Mouse (Mus musculus) midbrain, embryonic 12.5 days (tissue): Measurements from ENCODE around the gene Nt5e. TPM values are rescaled to one million over a fixed set of nuclear protein-coding genes. Genes with fewer than 3 reads are reported as not detected.

Experiments used
- ATAC-seq: fragments of 200-750 bp; cut with Nextera tagmentation; 2 replicates; pipeline ENCODE4 v1.8.0; 2017; ENCODE audit warnings: low read depth, moderate TSS enrichment, moderate library complexity; ENCODE audit not compliant: low FRiP score
- H3K27ac ChIP-seq: fragments of 300-500 bp; sonication (generic); replicated peaks from 2 replicates; pipeline ENCODE4 v1.5.1; 2016; ENCODE audit warnings: mild to moderate bottlenecking
- H3K27me3 ChIP-seq: fragments of 300-500 bp; sonication (generic); 2 replicates; pipeline ENCODE4 v1.6.1; 2016; ENCODE audit warnings: mild to moderate bottlenecking
- H3K36me3 ChIP-seq: fragments of 300-500 bp; sonication (generic); 2 replicates; pipeline ENCODE4 v1.6.1; 2016
- H3K4me1 ChIP-seq: fragments of 300-500 bp; sonication (generic); 2 replicates; pipeline ENCODE4 v1.6.1; 2016
- H3K4me2 ChIP-seq: fragments of 300-500 bp; sonication (generic); replicated peaks from 2 replicates; pipeline ENCODE4 v1.6.1; 2016; ENCODE audit warnings: mild to moderate bottlenecking, moderate library complexity
- H3K4me3 ChIP-seq: fragments of 300-500 bp; sonication (generic); 2 replicates; pipeline ENCODE4 v1.5.1; 2016; ENCODE audit warnings: mild to moderate bottlenecking
- H3K9ac ChIP-seq: fragments of 300-500 bp; sonication (generic); replicated peaks from 2 replicates; pipeline ENCODE4 v1.6.1; 2016; ENCODE audit warnings: mild to moderate bottlenecking, moderate library complexity
- H3K9me3 ChIP-seq: fragments of 300-500 bp; sonication (generic); 2 replicates; pipeline ENCODE4 v1.6.1; 2016; ENCODE audit warnings: mild to moderate bottlenecking
- WGBS: fragments of 180-500 bp; shearing (Covaris S2); methylation state at CpG from one replicate; pipeline ENCODE4 v1.1.7; 2016; 5-methylcytosine and 5-hydroxymethylcytosine counted together
- polyA plus RNA-seq: library from polyadenylated mRNA; unstranded; fragments of >200 nt; fragmentation: Nextera tagmentation; extraction: Ambion mirVana; gene quantifications from 2 replicates; pipeline ENCODE4 v1.2.1, GENCODE M21; 2016

Nt5e gene
- polyA plus RNA-seq, 1 experiment from 2014 or later = 0.71 TPM

DNA sequence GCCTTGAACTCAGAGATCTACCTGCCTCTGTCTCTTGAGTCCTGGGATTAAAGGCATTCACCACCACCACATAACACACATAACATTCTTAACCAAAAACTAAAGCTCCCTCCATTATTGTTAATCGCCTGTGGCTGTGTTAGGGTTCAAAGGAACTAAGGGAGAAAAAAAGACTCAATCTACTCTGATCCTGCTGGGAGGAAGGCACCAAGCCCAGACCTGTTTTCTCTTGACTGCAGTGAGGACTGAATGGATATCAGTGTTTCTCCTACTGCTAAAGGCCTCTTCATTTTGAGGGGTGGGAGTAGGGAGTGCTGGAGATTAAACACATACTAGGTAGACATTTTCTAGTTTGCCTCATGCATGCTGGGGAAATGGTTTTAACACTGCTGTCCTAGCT is 40.8 kb downstream of the Nt5e start:
- ATAC-seq = no peak
- Histone ChIP-seq H3K9me3 (no peaks in the 10 kb centered on the region), H3K36me3 (no peaks in the 10 kb centered on the region), H3K27ac (no peak overlapping the region), H3K4me3 (no peak overlapping the region), H3K4me2 (no peak overlapping the region), H3K27me3 (no peaks in the 10 kb centered on the region), H3K9ac (no peak overlapping the region), H3K4me1 (0 out of 2 replicates have a peak, but pooled peaks cover under 1% of the 10 kb centered on the region)
- 27% methylated on average over 1 of the region's 1 CpGs for WGBS

DNA sequence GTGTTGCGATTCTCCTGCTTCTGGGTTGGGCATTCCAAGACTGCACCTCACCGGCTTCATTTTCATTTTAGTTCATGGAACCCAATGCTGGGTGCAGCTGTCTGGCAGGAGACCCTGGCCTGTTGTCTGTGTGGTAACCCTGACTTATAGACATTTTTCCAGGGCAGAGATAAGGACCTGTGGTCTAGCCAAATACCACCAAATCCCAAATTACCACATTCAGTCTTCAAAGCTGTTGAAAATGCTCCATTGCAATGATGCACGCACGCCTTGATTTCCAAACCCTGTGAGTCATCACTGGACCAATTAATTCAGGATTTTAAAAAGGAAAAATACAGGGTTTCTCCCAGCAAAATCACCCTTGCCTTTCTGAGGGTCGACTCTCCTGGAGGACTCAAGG is 41.5 kb downstream of the Nt5e start:
- WGBS = 93% methylated on average over 5 of the region's 5 CpGs
- no peak overlapping the region for H3K4me2 ChIP-seq
- H3K9me3 ChIP-seq = no peaks in the 10 kb centered on the region
- no peak overlapping the region for H3K27ac ChIP-seq
- H3K4me3 ChIP-seq = no peak overlapping the region
- H3K4me1 ChIP-seq = no peaks in the 10 kb centered on the region
- H3K27me3 ChIP-seq = no peaks in the 10 kb centered on the region
- H3K36me3 ChIP-seq = no peaks in the 10 kb centered on the region
- no peak overlapping the region for H3K9ac ChIP-seq
- no peak for ATAC-seq

DNA sequence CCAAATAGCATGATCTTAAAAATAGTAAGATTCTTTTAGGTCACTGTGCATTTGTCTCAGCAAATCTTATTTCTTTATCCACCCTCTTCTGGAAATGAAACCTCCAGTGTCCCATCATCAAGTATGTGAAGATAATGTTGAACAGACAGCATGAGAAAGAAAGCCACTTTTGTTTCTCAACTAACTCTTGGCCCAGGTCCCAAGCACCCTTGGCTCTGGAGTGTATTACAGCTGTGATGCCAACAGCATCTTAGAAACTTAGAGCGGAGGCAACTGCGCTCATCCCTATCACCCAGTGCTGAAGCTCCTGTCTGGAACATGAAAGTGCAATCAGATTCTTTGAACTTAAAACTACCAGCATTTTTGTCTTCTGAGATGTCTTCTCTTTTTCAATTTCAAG is 42.7 kb downstream of the Nt5e start:
- Histone ChIP-seq H3K4me3 (no peak overlapping the region), H3K36me3 (no peaks in the 10 kb centered on the region), H3K9me3 (no peaks in the 10 kb centered on the region), H3K4me1 (no peaks in the 10 kb centered on the region), H3K27me3 (no peaks in the 10 kb centered on the region), H3K27ac (no peak overlapping the region), H3K4me2 (no peak overlapping the region), H3K9ac (no peak overlapping the region)
- ATAC-seq = no peak
- 94% methylated on average over 2 of the region's 2 CpGs for WGBS

DNA sequence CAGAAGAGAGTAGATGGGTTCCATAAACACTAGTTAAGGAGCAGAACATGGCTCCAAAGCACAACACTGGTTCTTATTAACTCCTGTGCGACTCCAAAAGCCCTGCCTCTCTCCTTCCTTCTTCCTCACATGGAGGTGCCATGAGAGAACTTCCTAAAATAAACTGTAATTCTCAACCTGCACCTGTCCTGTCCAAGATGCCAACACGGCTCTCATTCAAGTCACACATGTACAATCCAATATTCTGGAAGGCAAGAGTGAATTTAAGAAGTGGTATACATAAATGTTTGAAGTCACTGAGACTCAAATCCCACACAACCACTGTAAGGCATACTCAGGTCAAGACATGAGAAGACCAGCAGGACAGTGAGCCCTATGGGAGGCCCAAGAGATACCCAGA is 44.2 kb downstream of the Nt5e start:
- Histone ChIP-seq H3K27me3 (no peaks in the 10 kb centered on the region), H3K27ac (no peak overlapping the region), H3K4me3 (no peak overlapping the region), H3K9ac (no peak overlapping the region), H3K4me1 (no peaks in the 10 kb centered on the region), H3K4me2 (no peak overlapping the region), H3K36me3 (no peaks in the 10 kb centered on the region), H3K9me3 (no peaks in the 10 kb centered on the region)
- ATAC-seq = no peak
- WGBS = 90% methylated on average over 2 of the region's 2 CpGs

DNA sequence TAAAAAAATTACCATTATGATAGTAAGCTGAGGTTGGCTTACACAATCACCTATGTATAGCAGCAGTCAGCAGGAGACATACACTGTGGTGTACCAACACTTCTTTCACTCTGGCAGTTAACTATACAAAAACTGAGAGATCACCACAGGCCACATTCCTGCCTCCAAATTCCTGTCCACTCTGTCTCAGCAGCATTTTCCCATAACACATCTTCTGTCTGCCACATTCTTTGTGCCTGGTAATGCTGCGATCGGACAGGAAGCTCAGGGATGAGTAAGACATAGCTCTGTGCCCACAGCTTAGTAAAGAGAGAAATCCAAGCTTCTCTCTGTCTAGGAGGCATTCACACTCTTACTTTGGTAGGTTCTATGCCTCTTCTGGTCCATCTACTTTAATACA is 46.0 kb downstream of the Nt5e start:
- no peaks in the 10 kb centered on the region for H3K27me3 ChIP-seq
- H3K4me3 ChIP-seq = no peak overlapping the region
- H3K4me2 ChIP-seq = no peak overlapping the region
- H3K9me3 ChIP-seq = no peaks in the 10 kb centered on the region
- no peak overlapping the region for H3K27ac ChIP-seq
- no peaks in the 10 kb centered on the region for H3K4me1 ChIP-seq
- no peak overlapping the region for H3K9ac ChIP-seq
- WGBS = 92% methylated on average over 2 of the region's 2 CpGs
- no peaks in the 10 kb centered on the region for H3K36me3 ChIP-seq
- no peak for ATAC-seq

DNA sequence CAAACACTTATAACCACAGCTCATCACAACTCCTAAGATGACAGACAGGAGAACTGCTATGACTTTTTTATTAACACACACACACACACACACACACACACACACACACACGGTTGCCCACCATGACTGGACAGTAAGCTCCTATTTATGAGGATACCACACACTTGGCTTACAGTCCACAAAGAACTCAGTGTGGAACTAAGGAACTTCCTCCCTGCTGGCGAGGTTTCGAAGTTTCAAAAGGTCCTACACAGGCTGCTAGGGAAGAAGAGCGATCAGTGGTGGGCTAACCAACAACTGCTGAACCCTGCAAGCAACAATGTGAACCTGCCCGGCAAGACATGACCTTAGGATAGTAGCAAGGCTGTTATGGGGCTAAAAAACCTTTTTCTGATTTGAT is 50.5 kb downstream of the Nt5e start:
- Histone ChIP-seq H3K9me3 (no peaks in the 10 kb centered on the region), H3K27ac (no peak overlapping the region), H3K4me1 (no peaks in the 10 kb centered on the region), H3K4me3 (no peak overlapping the region), H3K9ac (no peak overlapping the region), H3K36me3 (peaks cover 5% of the 10 kb centered on the region), H3K4me2 (no peak overlapping the region), H3K27me3 (no peaks in the 10 kb centered on the region)
- 79% methylated on average over 5 of the region's 5 CpGs for WGBS
- no peak for ATAC-seq

DNA sequence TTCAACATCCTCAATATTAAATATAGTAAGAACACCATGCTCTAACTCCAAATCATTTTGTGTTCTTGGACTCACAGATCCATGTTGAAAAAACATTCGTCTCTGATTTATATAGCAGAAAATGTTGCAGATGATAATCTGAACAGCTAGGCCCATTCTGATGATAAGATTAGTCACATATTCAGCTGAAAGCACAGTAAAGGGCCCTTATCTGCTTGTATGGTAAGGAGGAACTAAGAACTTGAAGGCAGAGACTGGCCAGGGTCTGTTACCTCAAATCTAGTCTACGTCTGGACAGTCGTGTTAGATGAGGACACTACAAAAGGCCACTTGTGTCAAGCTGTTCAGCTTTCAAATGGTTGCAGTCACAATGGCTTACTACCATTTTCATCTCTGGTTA is 52.1 kb downstream of the Nt5e start:
- no peaks in the 10 kb centered on the region for H3K4me1 ChIP-seq
- H3K4me3 ChIP-seq = no peak overlapping the region
- H3K36me3 ChIP-seq = peaks cover 5% of the 10 kb centered on the region
- no peak overlapping the region for H3K27ac ChIP-seq
- 95% methylated on average over 3 of the region's 3 CpGs for WGBS
- H3K4me2 ChIP-seq = no peak overlapping the region
- H3K9me3 ChIP-seq = no peaks in the 10 kb centered on the region
- no peak for ATAC-seq
- no peaks in the 10 kb centered on the region for H3K27me3 ChIP-seq
- no peak overlapping the region for H3K9ac ChIP-seq

DNA sequence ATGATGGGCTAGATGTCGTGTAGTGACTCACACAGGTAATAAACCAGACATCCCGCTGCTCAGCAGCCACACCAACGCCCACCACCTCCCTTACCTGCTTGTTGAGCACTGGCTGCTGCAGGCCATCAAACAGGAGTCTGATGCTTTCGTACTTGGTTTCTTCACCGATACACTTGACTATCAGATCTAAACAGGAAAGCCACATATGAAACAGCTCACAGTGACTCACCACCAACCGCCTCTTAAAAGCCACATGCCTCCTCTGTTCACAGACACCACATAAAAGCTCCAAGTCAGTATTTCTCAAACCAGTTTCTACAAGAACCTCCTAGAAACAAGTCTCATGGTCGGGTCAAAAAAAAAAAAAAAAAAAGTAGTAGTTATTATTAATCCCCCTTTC is 53.1 kb downstream of the Nt5e start:
- Histone ChIP-seq H3K36me3 (peaks cover 5% of the 10 kb centered on the region), H3K9ac (no peak overlapping the region), H3K27ac (no peak overlapping the region), H3K4me3 (no peak overlapping the region), H3K27me3 (no peaks in the 10 kb centered on the region), H3K4me1 (no peaks in the 10 kb centered on the region), H3K9me3 (no peaks in the 10 kb centered on the region), H3K4me2 (no peak overlapping the region)
- ATAC-seq = no peak
- WGBS = 79% methylated on average over 7 of the region's 7 CpGs

DNA sequence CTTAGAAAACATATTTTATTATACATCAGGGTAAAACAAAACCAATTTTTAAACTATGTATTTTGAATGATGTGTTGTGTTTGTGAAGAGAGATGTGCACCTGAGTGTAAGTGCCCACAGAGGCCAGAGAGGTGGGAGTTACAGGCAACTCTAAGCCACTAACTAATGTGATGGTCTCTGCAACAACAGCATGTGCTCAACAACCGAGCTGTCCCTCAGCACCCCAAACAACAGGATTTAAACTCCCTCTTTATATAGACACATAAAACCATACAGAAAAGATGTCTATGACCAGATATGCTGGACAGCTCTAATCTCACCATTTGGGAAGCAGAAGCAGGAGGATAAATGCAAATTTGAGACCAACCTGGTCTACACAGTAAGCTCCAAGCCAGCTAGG is 53.5 kb downstream of the Nt5e start:
- no peak overlapping the region for H3K4me2 ChIP-seq
- no peak overlapping the region for H3K4me3 ChIP-seq
- H3K27ac ChIP-seq = no peak overlapping the region
- no peak overlapping the region for H3K9ac ChIP-seq
- ATAC-seq = no peak
- peaks cover 5% of the 10 kb centered on the region for H3K36me3 ChIP-seq
- no peaks in the 10 kb centered on the region for H3K4me1 ChIP-seq
- 87% methylated on average over 1 of the region's 1 CpGs for whole genome bisulfite sequencing
- no peaks in the 10 kb centered on the region for H3K9me3 ChIP-seq
- no peaks in the 10 kb centered on the region for H3K27me3 ChIP-seq

DNA sequence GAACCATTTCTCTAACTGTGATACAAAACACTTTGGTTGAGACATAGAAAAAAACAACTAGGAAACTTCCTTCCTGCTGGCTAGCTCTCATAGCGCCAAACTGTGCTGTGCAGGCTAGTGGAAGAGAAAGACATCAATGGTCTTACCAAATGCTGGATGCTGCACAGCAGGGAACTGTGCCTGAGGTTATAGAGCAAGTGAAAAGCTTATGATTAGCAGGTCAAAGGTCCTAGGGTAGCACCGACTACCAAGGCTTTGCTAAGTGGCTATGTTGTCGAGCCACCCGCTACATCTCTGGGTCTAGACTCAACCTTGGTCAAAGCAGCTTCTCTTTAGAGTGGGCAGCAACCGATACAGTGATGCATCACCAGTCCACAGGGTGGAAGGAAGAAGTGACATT is 61.8 kb downstream of the Nt5e start:
- no peak for ATAC-seq
- WGBS = 50% methylated on average over 5 of the region's 5 CpGs
- Histone ChIP-seq H3K9ac (no peak overlapping the region), H3K4me2 (no peak overlapping the region), H3K9me3 (no peaks in the 10 kb centered on the region), H3K4me1 (no peaks in the 10 kb centered on the region), H3K27ac (no peak overlapping the region), H3K4me3 (no peak overlapping the region), H3K27me3 (no peaks in the 10 kb centered on the region), H3K36me3 (peaks cover 17% of the 10 kb centered on the region)

DNA sequence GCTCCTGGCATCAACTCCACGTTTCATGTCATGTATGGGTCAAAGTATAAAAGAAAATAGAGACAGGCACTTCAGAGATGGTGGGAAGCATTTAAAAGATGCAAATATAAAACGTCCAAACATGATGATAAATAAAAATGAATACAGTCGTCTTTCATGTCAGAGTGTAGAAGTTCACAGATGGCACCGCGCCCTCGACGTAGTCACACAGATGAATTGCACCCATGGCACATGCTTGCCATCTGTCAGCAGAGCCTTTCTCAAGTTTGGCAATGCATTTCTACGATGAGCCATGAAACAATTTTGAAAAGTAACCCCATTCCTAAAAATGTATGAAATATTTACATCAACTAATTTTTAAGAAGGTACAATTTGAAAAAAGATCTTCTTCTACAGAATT is 67.9 kb downstream of the Nt5e start:
- H3K36me3 ChIP-seq = peaks cover 31% of the 10 kb centered on the region
- ATAC-seq = no peak
- no peak overlapping the region for H3K4me3 ChIP-seq
- no peaks in the 10 kb centered on the region for H3K4me1 ChIP-seq
- H3K9me3 ChIP-seq = no peaks in the 10 kb centered on the region
- WGBS = 90% methylated on average over 8 of the region's 8 CpGs
- no peak overlapping the region for H3K27ac ChIP-seq
- no peaks in the 10 kb centered on the region for H3K27me3 ChIP-seq
- H3K9ac ChIP-seq = no peak overlapping the region
- H3K4me2 ChIP-seq = no peak overlapping the region

DNA sequence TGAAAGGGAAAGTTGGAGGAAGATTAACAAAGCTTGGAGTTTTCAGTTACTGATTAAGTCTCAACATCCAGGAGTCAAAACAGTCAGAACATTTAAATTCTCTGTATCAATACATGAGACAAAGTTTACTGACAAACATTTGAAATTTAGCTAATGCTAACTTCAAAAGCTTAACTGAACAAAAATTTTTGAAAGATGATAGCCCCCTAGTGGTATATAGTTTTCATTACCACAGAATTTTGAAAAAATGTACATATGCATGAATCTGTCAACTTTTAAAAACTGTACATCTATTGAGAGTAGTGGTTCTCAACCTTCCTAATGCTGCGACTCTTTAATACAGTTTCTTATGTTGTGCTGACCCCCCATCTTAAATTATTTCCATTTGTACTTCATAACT is 71.5 kb downstream of the Nt5e start:
- Histone ChIP-seq H3K4me2 (no peak overlapping the region), H3K27ac (no peak overlapping the region), H3K9me3 (no peaks in the 10 kb centered on the region), H3K36me3 (peaks cover 22% of the 10 kb centered on the region), H3K4me1 (no peaks in the 10 kb centered on the region), H3K9ac (no peak overlapping the region), H3K27me3 (no peaks in the 10 kb centered on the region), H3K4me3 (no peak overlapping the region)
- WGBS = 81% methylated on average over 1 of the region's 1 CpGs
- ATAC-seq = no peak

DNA sequence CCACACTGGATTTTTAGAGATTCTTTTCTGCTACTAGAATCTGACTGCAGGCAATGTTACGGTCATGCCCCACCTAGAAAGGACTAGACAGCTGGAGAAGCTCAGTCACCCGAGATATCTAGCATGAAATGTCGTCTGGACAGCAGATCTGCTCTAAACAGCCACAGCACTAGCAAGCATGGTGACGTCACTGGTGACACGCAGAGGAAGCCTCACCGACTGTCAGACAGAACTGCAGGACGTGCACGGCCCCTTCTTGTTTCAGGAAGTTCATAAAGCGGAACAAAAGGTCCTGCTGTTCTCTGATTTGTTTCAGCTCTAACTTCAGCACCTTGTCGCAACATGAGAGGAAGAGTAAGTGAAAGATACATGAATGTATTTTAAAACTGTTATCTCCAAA is 77.1 kb downstream of the Nt5e start:
- Histone ChIP-seq H3K9ac (no peak overlapping the region), H3K27ac (no peak overlapping the region), H3K36me3 (0 out of 2 replicates have a peak, but pooled peaks cover 4% of the 10 kb centered on the region), H3K27me3 (no peaks in the 10 kb centered on the region), H3K4me2 (no peak overlapping the region), H3K9me3 (no peaks in the 10 kb centered on the region), H3K4me1 (no peaks in the 10 kb centered on the region), H3K4me3 (no peak overlapping the region)
- ATAC-seq = no peak
- 81% methylated on average over 10 of the region's 10 CpGs for WGBS
